Comparison of ENCODE assay signal across 9 mouse cellular contexts in genomic region chr2:58358132-58358460, GRCm38 (mm10). TPM values are rescaled to one million over a fixed set of nuclear protein-coding genes. Genes with fewer than 3 reads are reported as not detected.
DNase-seq lines count a peak whose midpoint lies in the region; ATAC-seq and TF ChIP-seq lines count a peak whose summit lies in the region.
"Had no signal": no experiment of that assay in that cellular context is flagged by ENCODE, and none has a peak within 500 bp of the region (broad histone marks: within the 10 kb centered on the region; RNA-seq: fewer than 3 reads in every experiment).

No protein-coding gene starts in this region.

- no peak for ATAC-seq in heart, embryonic 16.5 days (replicated peaks; ENCODE audit: extremely low read depth, insufficient read depth, low FRiP score)
- no peak for ATAC-seq in embryonic facial prominence, embryonic 13.5 days (ENCODE audit: insufficient number of reproducible peaks, insufficient read depth, low FRiP score, low TSS enrichment, low read depth)
- ATAC-seq in intestine, embryonic 14.5 days (replicated peaks; ENCODE audit: low FRiP score, low TSS enrichment, low read depth) = 0 out of 2 replicates have a peak, but pooled peaks have one; percentile 9

- no peak overlapping the region for H3K9ac ChIP-seq in heart, embryonic 16.5 days (ENCODE audit: low read length)
- H3K9ac ChIP-seq in embryonic facial prominence, embryonic 13.5 days = no peak overlapping the region
- no peak overlapping the region for H3K9ac ChIP-seq in intestine, embryonic 14.5 days (ENCODE audit: low read length)

- WGBS in heart, embryonic 16.5 days = 10% methylated on average over 3 of the region's 3 CpGs
- WGBS in embryonic facial prominence, embryonic 13.5 days = 9% methylated on average over 3 of the region's 3 CpGs
- 13% methylated on average over 3 of the region's 3 CpGs for WGBS in intestine, embryonic 14.5 days

- no peaks in the 10 kb centered on the region for H3K9me3 ChIP-seq in heart, embryonic 16.5 days (replicated peaks; ENCODE audit: control insufficient read depth, low read length)
- H3K9me3 ChIP-seq in embryonic facial prominence, embryonic 13.5 days = no peaks in the 10 kb centered on the region
- no peaks in the 10 kb centered on the region for H3K9me3 ChIP-seq in intestine, embryonic 14.5 days (ENCODE audit: control insufficient read depth, low read length)

- H3K27ac ChIP-seq in heart, embryonic 16.5 days (ENCODE audit: low read length) = no peak overlapping the region
- H3K27ac ChIP-seq in embryonic facial prominence, embryonic 13.5 days = no peak overlapping the region
- H3K27ac ChIP-seq in intestine, embryonic 14.5 days (ENCODE audit: low read depth) = no peak overlapping the region

- H3K4me1 ChIP-seq in heart, embryonic 16.5 days (ENCODE audit: control insufficient read depth, insufficient read depth, low read length) = peaks cover 5% of the 10 kb centered on the region
- peaks cover 8% of the 10 kb centered on the region for H3K4me1 ChIP-seq in embryonic facial prominence, embryonic 13.5 days
- no peaks in the 10 kb centered on the region for H3K4me1 ChIP-seq in intestine, embryonic 14.5 days (replicated peaks; ENCODE audit: control insufficient read depth, insufficient read depth, low read length)

- peak overlapping the region; percentile 63 for H3K4me3 ChIP-seq in heart, embryonic 16.5 days (ENCODE audit: low read length)
- H3K4me3 ChIP-seq in embryonic facial prominence, embryonic 13.5 days = peak overlapping the region; percentile 62
- H3K4me3 ChIP-seq in intestine, embryonic 14.5 days (ENCODE audit: low read depth, low read length) = peak overlapping the region; percentile 56
- H3K4me3 ChIP-seq in myocyte = no peak overlapping the region

- no peak for DNase-seq in heart, postnatal 14 days
- no peak for DNase-seq in intestine, embryonic 14.5 days (ENCODE audit: low spot score)
- DNase-seq in testis, postnatal 10 days (ENCODE audit: low spot score) = no peak
- DNase-seq in retina, postnatal 1 day = no peak
- no peak for DNase-seq in adrenal gland, postnatal 10 days

- intact Hi-C loops in heart, postnatal 14 days (cut with DNase I) = no loop called here

- H3K79me2 ChIP-seq in myocyte (ENCODE audit: control insufficient read depth, insufficient read depth) = no peaks in the 10 kb centered on the region

- H3K36me3 ChIP-seq in heart, embryonic 16.5 days (ENCODE audit: control insufficient read depth, insufficient read depth) = no peaks in the 10 kb centered on the region
- no peaks in the 10 kb centered on the region for H3K36me3 ChIP-seq in embryonic facial prominence, embryonic 13.5 days
- no peaks in the 10 kb centered on the region for H3K36me3 ChIP-seq in intestine, embryonic 14.5 days (ENCODE audit: control insufficient read depth, insufficient read depth, low read length)
- H3K36me3 ChIP-seq in myocyte (ENCODE audit: control insufficient read depth, insufficient read depth) = no peaks in the 10 kb centered on the region
- H3K36me3 ChIP-seq: G1E had no signal

- 0 out of 2 replicates have a peak, but pooled peaks cover 2% of the 10 kb centered on the region for H3K27me3 ChIP-seq in heart, embryonic 16.5 days (ENCODE audit: control insufficient read depth, insufficient read depth, low read length)
- peaks cover 42% of the 10 kb centered on the region for H3K27me3 ChIP-seq in embryonic facial prominence, embryonic 13.5 days
- H3K27me3 ChIP-seq in intestine, embryonic 14.5 days (replicated peaks; ENCODE audit: control insufficient read depth, insufficient read depth, low read length) = peaks cover 9% of the 10 kb centered on the region
- peaks cover 14% of the 10 kb centered on the region for H3K27me3 ChIP-seq in myocyte (ENCODE audit: control insufficient read depth, insufficient read depth, insufficient read length)

- no peak for TF ChIP-seq POLR2A in myocyte (IDR thresholded peaks at IDR 0.05; ENCODE audit: insufficient read length, low read depth)

- no peak overlapping the region for H3ac ChIP-seq in myocyte (ENCODE audit: control insufficient read depth, insufficient read length)

- H3K4me2 ChIP-seq in heart, embryonic 16.5 days (ENCODE audit: low read depth, low read length) = peak overlapping the region; percentile 92
- H3K4me2 ChIP-seq in embryonic facial prominence, embryonic 13.5 days = peak overlapping the region; percentile 100
- H3K4me2 ChIP-seq in intestine, embryonic 14.5 days (ENCODE audit: low read length) = peak overlapping the region; percentile 100
- peak overlapping the region; percentile 62 for H3K4me2 ChIP-seq in myocyte (ENCODE audit: low read depth)

TF ChIP-seq in myocyte, 11 proteins besides CTCF, POLR2A, EP300 and RAD21:
- TF ChIP-seq E2F4 (IDR thresholded peaks at IDR 0.05; ENCODE audit: insufficient read depth) = no peak
- no peak for TF ChIP-seq POLR2AphosphoS2 (IDR thresholded peaks at IDR 0.05; ENCODE audit: insufficient read length, low read depth)
- no peak for TF ChIP-seq TCF12 (IDR thresholded peaks at IDR 0.05; ENCODE audit: insufficient read depth, poor library complexity, severe bottlenecking)
- TF ChIP-seq USF1 (IDR thresholded peaks at IDR 0.05; ENCODE audit: low read depth) = no peak
- TF ChIP-seq MYOG (IDR thresholded peaks at IDR 0.05; ENCODE audit: control insufficient read depth in 1 of 3, insufficient read depth in 1 of 3, insufficient read length in 2 of 3, low read depth in 2 of 3) = no peak
- TF ChIP-seq MYOD1 (IDR thresholded peaks at IDR 0.05; ENCODE audit: control insufficient read depth in 1 of 3, insufficient read length in 2 of 3, low read depth in 2 of 3) = no peak
- TF ChIP-seq REST (IDR thresholded peaks at IDR 0.05; ENCODE audit: insufficient read depth, insufficient read length) = no peak
- no peak for TF ChIP-seq MAX (IDR thresholded peaks at IDR 0.05; ENCODE audit: low read depth)
- no peak for TF ChIP-seq CEBPB (IDR thresholded peaks at IDR 0.05; ENCODE audit: insufficient read depth, poor library complexity, severe bottlenecking)
- TF ChIP-seq SRF (IDR thresholded peaks at IDR 0.05; ENCODE audit: control insufficient read depth, insufficient read length, low read depth) = no peak
- no peak for TF ChIP-seq TCF3 (IDR thresholded peaks at IDR 0.05; ENCODE audit: insufficient read length, low read depth)
TF ChIP-seq in myocyte: peak in this region for 0.

RNA-seq across cellular contexts. Expression of gene Acvr1c, which starts 0.4 kb away (rescaled TPM):
- 0.87 and 1.3 TPM in 2 replicates for polyA plus RNA-seq in heart, embryonic 16.5 days (2015; fragmentation: Nextera tagmentation; extraction: Ambion mirVana)
- total RNA-seq in heart, postnatal 14 days (2021) = 1 to 10 TPM in 1 of 2 experiments, under 1 TPM in 1; 0.32 to 2.5 TPM
- polyA plus RNA-seq in embryonic facial prominence, embryonic 13.5 days (2015; fragmentation: Nextera tagmentation; extraction: Ambion mirVana) = 0.32 and 0.40 TPM in 2 replicates
- polyA plus RNA-seq in intestine, embryonic 14.5 days (2014; fragmentation: Nextera tagmentation; extraction: Ambion mirVana) = 0.75 and 1.3 TPM in 2 replicates
- not detected for polyA plus RNA-seq in myocyte (2012; fragmentation: generic; extraction: Trizol)
- total RNA-seq in adrenal gland, postnatal 10 days (2021) = 10 to 100 TPM; 36.1 to 36.2 TPM
- polyA plus RNA-seq: G1E had no signal
